Mouse (Mus musculus) liver, embryonic 11.5 days (tissue): ENCODE measurements around the gene Zbtb6. TPM values are rescaled to one million over a fixed set of nuclear protein-coding genes. Genes with fewer than 3 reads are reported as not detected.

Experiments
- ATAC-seq: fragments of 200-750 bp; cut with Nextera tagmentation; replicated peaks from 2 replicates; pipeline ENCODE4 v1.8.0; 2017; ENCODE audit warnings: moderate number of reproducible peaks, mild to moderate bottlenecking, moderate TSS enrichment, moderate library complexity; ENCODE audit not compliant: low FRiP score
- DNase-seq: peaks from one replicate; pipeline ENCODE4 v3.0.0-alpha.2; 2017; ENCODE audit warnings: low spot score
- H3K27ac ChIP-seq: fragments of 300-500 bp; sonication (generic); 2 replicates; pipeline ENCODE4 v1.5.1; 2014; ENCODE audit warnings: mild to moderate bottlenecking, low read depth, low read length, control low read depth
- H3K27me3 ChIP-seq: fragments of 300-500 bp; sonication (generic); replicated peaks from 2 replicates; pipeline ENCODE4 v1.6.1; 2014; ENCODE audit warnings: low read length, mixed read lengths; ENCODE audit not compliant: control insufficient read depth, insufficient read depth
- H3K36me3 ChIP-seq: fragments of 300-500 bp; sonication (generic); 2 replicates; pipeline ENCODE4 v1.6.1; 2014; ENCODE audit warnings: mild to moderate bottlenecking, low read length, moderate library complexity, mixed read lengths; ENCODE audit not compliant: control insufficient read depth, insufficient read depth
- H3K4me1 ChIP-seq: fragments of 300-500 bp; sonication (generic); replicated peaks from 2 replicates; pipeline ENCODE4 v1.6.1; 2014; ENCODE audit warnings: low read length, mixed read lengths; ENCODE audit not compliant: control insufficient read depth, insufficient read depth
- H3K4me2 ChIP-seq: fragments of 300-500 bp; sonication (generic); 2 replicates; pipeline ENCODE4 v1.6.1; 2014; ENCODE audit warnings: mild to moderate bottlenecking, control low read depth, moderate library complexity
- H3K4me3 ChIP-seq: fragments of 300-500 bp; sonication (generic); 2 replicates; pipeline ENCODE4 v1.5.1; 2014; ENCODE audit warnings: low read depth, low read length, control low read depth
- H3K9ac ChIP-seq: fragments of 300-500 bp; sonication (generic); 2 replicates; pipeline ENCODE4 v1.6.1; 2014; ENCODE audit warnings: low read depth, low read length, control low read depth
- H3K9me3 ChIP-seq: fragments of 300-500 bp; sonication (generic); 2 replicates; pipeline ENCODE4 v1.6.1; 2016; ENCODE audit warnings: low read length, inconsistent platforms, mixed read lengths; ENCODE audit not compliant: control insufficient read depth
- WGBS: fragments of 180-500 bp; shearing (Covaris S2); extraction: QIAGEN DNeasy Blood & Tissue Kit; methylation state at CpG from one replicate; pipeline ENCODE4 v1.1.7; 2014; 5-methylcytosine and 5-hydroxymethylcytosine counted together
- polyA plus RNA-seq: library from polyadenylated mRNA; unstranded; fragments of >200 nt; fragmentation: Nextera tagmentation; extraction: Ambion mirVana; gene quantifications from 2 replicates; pipeline ENCODE4 v1.2.1, GENCODE M21; 2014

Gene Zbtb6
- polyA plus RNA-seq, 1 experiment from 2014 or later, result 4.0 TPM

- DNase-seq (no peak), ATAC-seq (no peak)
- peak overlapping the region; percentile 90 for H3K9ac ChIP-seq
- peak overlapping the region; percentile 88 for H3K27ac ChIP-seq
- H3K4me2 ChIP-seq, result peak overlapping the region; percentile 85
- peaks cover 9% of the 10 kb centered on the region; the same call in 1 of the 2 replicates for H3K4me1 ChIP-seq
- H3K9me3 ChIP-seq, result no peaks in the 10 kb centered on the region
- H3K27me3 ChIP-seq, result no peaks in the 10 kb centered on the region
- H3K4me3 ChIP-seq, result peak overlapping the region; percentile 96
- WGBS, result 5% methylated on average over 3 of the region's 3 CpGs
- no peaks in the 10 kb centered on the region for H3K36me3 ChIP-seq
Measured at GRCm38 (mm10) chr2:37421903-37422302, 21.1 kb downstream of the Zbtb6 start.

DNA sequence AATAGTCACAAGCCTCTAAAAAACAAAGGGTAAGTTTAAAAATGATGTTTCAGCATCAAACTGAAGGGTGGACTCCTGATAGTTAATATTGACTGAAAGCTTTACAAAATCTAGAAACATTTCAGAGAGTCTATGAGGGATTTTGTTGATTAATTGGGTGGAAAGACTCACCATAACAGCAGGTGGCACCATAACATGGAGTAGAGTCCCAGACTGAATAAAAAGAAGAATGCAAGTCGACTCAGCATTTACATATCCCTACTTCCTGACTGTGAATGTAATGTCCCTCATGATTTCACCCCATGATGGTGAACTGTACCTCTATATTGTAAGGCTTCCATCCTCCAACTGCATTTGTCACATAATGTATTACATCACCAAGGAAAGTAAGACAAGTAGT is 47.4 kb downstream of the Zbtb6 start:
- Histone ChIP-seq H3K36me3 (peaks cover 9% of the 10 kb centered on the region), H3K4me2 (no peak overlapping the region), H3K27me3 (no peaks in the 10 kb centered on the region), H3K4me3 (no peak overlapping the region), H3K9me3 (no peaks in the 10 kb centered on the region), H3K9ac (no peak overlapping the region), H3K4me1 (no peaks in the 10 kb centered on the region), H3K27ac (no peak overlapping the region)
- DNase-seq (no peak), ATAC-seq (no peak)
- 72% methylated on average over 1 of the region's 1 CpGs for WGBS

GRCm38 (mm10) chr2:37382921-37383320 is 60.0 kb downstream of the Zbtb6 start:
- H3K4me1 ChIP-seq, result no peaks in the 10 kb centered on the region
- WGBS, result 95% methylated on average over 9 of the region's 9 CpGs
- no peak for DNase-seq
- no peaks in the 10 kb centered on the region for H3K9me3 ChIP-seq
- H3K27me3 ChIP-seq, result no peaks in the 10 kb centered on the region
- peaks cover 5% of the 10 kb centered on the region; the same call in 1 of the 2 replicates for H3K36me3 ChIP-seq
- H3K4me3 ChIP-seq, result no peak overlapping the region
- H3K4me2 ChIP-seq, result no peak overlapping the region
- no peak overlapping the region for H3K9ac ChIP-seq
- H3K27ac ChIP-seq, result no peak overlapping the region
- ATAC-seq, result no peak

DNA sequence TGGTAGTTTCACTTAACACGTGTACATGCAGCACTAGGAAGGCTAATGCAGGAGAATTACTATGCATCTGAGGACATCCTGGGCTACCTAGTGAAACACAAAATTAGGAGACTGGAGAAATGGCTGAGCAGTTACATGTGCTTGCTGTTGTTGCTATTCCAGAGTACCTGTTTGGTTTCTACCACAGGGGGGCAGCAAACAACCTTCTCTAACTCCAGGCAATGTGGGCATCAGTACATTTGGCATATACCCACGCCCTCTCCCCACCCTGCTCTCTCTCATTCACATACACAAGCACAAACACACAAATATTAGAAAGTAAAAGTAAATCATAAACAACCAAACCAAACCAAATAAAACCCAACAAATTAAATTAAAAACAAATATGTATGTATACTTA is 62.8 kb downstream of the Zbtb6 start:
- ATAC-seq, result no peak; the same call in 1 of the 2 replicates
- 71% methylated on average over 2 of the region's 2 CpGs for WGBS
- H3K4me2 ChIP-seq, result no peak overlapping the region

GRCm38 (mm10) chr2:37376018-37376417 is 67.0 kb downstream of the Zbtb6 start:
- 62% methylated on average over 1 of the region's 1 CpGs for WGBS
- ATAC-seq, result 0 out of 2 replicates have a peak, but pooled peaks have one; percentile 53

More for the DNA sequence above, 62.8 kb downstream of the Zbtb6 start:
- Histone ChIP-seq H3K4me1 (no peaks in the 10 kb centered on the region), H3K27ac (no peak overlapping the region), H3K9ac (no peak overlapping the region), H3K4me3 (no peak overlapping the region), H3K36me3 (peaks cover 6% of the 10 kb centered on the region; the same call in 1 of the 2 replicates), H3K9me3 (no peaks in the 10 kb centered on the region), H3K27me3 (no peaks in the 10 kb centered on the region)
- no peak for DNase-seq

More at GRCm38 (mm10) chr2:37376018-37376417, 67.0 kb downstream of the Zbtb6 start:
- Histone ChIP-seq H3K27me3 (no peaks in the 10 kb centered on the region), H3K4me2 (no peak overlapping the region), H3K4me1 (no peaks in the 10 kb centered on the region), H3K9ac (no peak overlapping the region), H3K4me3 (no peak overlapping the region), H3K27ac (no peak overlapping the region), H3K9me3 (no peaks in the 10 kb centered on the region), H3K36me3 (peaks cover 2% of the 10 kb centered on the region; the same call in 1 of the 2 replicates)
- no peak for DNase-seq

Other genes starting within 250 kb of the Zbtb6 start
- not detected in 2 replicates for gene Olfr366, start 231.6 kb downstream of the Zbtb6 start, polyA plus RNA-seq
- not detected in 2 replicates for gene Olfr368, start 116.7 kb downstream of the Zbtb6 start, polyA plus RNA-seq
- 26.0 and 30.3 TPM in 2 replicates for gene Pdcl, start 83.8 kb downstream of the Zbtb6 start, polyA plus RNA-seq
- gene Rc3h2, start 20.3 kb downstream of the Zbtb6 start, polyA plus RNA-seq, result 7.2 and 8.8 TPM in 2 replicates
- gene Zbtb26, start within 50 bp of the Zbtb6 start, polyA plus RNA-seq, result 7.6 and 7.7 TPM in 2 replicates
- gene Rabgap1, start 108 bp upstream of the Zbtb6 start, polyA plus RNA-seq, result 20.3 and 20.4 TPM in 2 replicates
- gene Gpr21, start 73.2 kb upstream of the Zbtb6 start, polyA plus RNA-seq, result 0.25 and 0.51 TPM in 2 replicates